Mouse (Mus musculus) adrenal gland, adult 2 months (tissue): Measurements from ENCODE around the gene Rnf157. TPM values are rescaled to one million over a fixed set of nuclear protein-coding genes. Genes with fewer than 3 reads are reported as not detected.
"Not testable (repeated sequence)": the region's sequence is repeated elsewhere in the genome, so short reads cannot be mapped to it uniquely, and the experiment has no call there.

Experiments
- DNase-seq: peaks from one replicate; pipeline ENCODE4 v3.0.0; 2021
- polyA plus RNA-seq: library from polyadenylated mRNA; depleted of rRNA; stranded (reverse); fragments of >200 nt; gene quantifications from 2 replicates; pipeline ENCODE4 v1.2.3, GENCODE M21; 2012
- total RNA-seq, 2 experiments: library from RNA; stranded (reverse); gene quantifications; 2 replicates each; pipeline ENCODE4 v1.2.3; 2021

The Rnf157 gene
- total and polyA plus RNA-seq, 3 experiments: 5.5 to 7.2 (median 6.8) TPM

GRCm38 (mm10) chr11:116434287-116434966 lies 21.6 kb upstream of the Rnf157 start:
- DNase-seq: peak; percentile 85

GRCm38 (mm10) chr11:116433356-116434286 lies 20.8 kb upstream of the Rnf157 start, which contains the start of gene Ubald2:
Gene Ubald2 (plus strand): TSS chr11:116434094.
- DNase-seq: peak; percentile 100

- DNase-seq: no peak
Observed at GRCm38 (mm10) chr11:116432593-116433355, 19.9 kb upstream of the Rnf157 start.

- DNase-seq: no peak
Observed at GRCm38 (mm10) chr11:116432127-116432526, 19.3 kb upstream of the Rnf157 start.

GRCm38 (mm10) chr11:116431428-116432077 lies 18.7 kb upstream of the Rnf157 start:
- DNase-seq: no peak

- no peak for DNase-seq
Observed at GRCm38 (mm10) chr11:116430723-116431427, 18.0 kb upstream of the Rnf157 start.

GRCm38 (mm10) chr11:116429862-116430613 lies 17.2 kb upstream of the Rnf157 start:
- DNase-seq: no peak

GRCm38 (mm10) chr11:116428872-116429859 lies 16.3 kb upstream of the Rnf157 start:
- no peak for DNase-seq

GRCm38 (mm10) chr11:116426852-116427575 lies 14.2 kb upstream of the Rnf157 start:
- no peak for DNase-seq

- DNase-seq: not testable (repeated sequence)
Observed at GRCm38 (mm10) chr11:116426328-116426727, 13.5 kb upstream of the Rnf157 start.

GRCm38 (mm10) chr11:116424621-116425407 lies 12.0 kb upstream of the Rnf157 start:
- no peak for DNase-seq

GRCm38 (mm10) chr11:116423782-116424620 lies 11.2 kb upstream of the Rnf157 start:
- peak; percentile 24 for DNase-seq

GRCm38 (mm10) chr11:116423214-116423613 lies 10.4 kb upstream of the Rnf157 start:
- DNase-seq: no peak

- no peak for DNase-seq
Observed at GRCm38 (mm10) chr11:116422562-116422961, 9.7 kb upstream of the Rnf157 start.

GRCm38 (mm10) chr11:116421102-116421501 lies 8.3 kb upstream of the Rnf157 start:
- no peak for DNase-seq

- no peak for DNase-seq
Observed at GRCm38 (mm10) chr11:116418841-116419462, 6.1 kb upstream of the Rnf157 start.
